Mouse (Mus musculus) activated CD4-positive, CD25-positive, alpha-beta regulatory T cell, adult 4 months (primary cell): Measurements from ENCODE around the gene Kirrel3. TPM values are rescaled to one million over a fixed set of nuclear protein-coding genes. Genes with fewer than 3 reads are reported as not detected.

ENCODE experiments used
- ATAC-seq: one replicate; pipeline ENCODE4 v1.8.0; 2017
- polyA plus RNA-seq, 2 experiments: library from polyadenylated mRNA; unstranded; fragments of 100-300 nt; shearing (Covaris generic); gene quantifications; one replicate each; pipeline ENCODE4 v1.2.1; 2017

Gene Kirrel3
- polyA plus RNA-seq, 2 experiments from 2014 or later: not detected

DNA sequence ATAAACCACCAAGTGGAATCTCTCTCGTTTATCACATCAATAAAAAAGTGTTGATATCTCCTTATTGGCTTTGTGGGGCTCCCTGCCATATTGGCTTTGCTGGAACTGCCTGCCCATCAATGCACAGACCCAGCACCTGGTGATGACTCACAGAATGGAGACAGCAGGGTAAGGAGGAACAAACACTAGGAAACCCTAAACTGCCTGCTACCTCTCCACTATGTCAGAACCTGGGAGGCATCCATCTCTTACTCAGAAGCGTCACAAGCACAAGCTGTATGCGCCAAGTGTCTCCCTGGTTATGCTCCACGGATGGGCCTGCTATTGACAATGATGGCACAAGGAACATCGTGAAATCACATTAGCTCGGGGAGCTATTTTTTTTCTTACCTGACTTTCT, 33.2 kb downstream of the Kirrel3 start:
- ATAC-seq: no peak

GRCm38 (mm10) chr9:34520234-34520950, 34.7 kb downstream of the Kirrel3 start:
- no peak for ATAC-seq

DNA sequence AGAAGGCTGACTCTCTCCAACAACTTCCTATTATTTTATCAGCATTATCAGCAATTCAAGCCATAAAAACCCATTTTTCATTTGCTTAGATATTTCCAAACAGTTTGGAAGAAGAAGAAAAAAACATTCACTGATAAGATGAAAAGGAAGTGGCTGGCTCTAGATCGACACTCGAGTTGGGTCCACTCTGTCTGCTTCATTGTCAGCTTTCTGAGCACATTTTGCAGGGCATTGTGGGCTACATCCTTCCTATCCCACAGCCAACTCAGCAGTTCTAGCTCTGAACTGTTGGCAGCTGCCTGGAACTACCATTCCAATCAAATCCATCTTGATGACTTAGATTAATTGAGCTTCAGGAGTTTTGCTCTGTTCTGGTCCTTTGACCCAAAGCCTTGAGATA, 40.0 kb downstream of the Kirrel3 start:
- no peak for ATAC-seq

DNA sequence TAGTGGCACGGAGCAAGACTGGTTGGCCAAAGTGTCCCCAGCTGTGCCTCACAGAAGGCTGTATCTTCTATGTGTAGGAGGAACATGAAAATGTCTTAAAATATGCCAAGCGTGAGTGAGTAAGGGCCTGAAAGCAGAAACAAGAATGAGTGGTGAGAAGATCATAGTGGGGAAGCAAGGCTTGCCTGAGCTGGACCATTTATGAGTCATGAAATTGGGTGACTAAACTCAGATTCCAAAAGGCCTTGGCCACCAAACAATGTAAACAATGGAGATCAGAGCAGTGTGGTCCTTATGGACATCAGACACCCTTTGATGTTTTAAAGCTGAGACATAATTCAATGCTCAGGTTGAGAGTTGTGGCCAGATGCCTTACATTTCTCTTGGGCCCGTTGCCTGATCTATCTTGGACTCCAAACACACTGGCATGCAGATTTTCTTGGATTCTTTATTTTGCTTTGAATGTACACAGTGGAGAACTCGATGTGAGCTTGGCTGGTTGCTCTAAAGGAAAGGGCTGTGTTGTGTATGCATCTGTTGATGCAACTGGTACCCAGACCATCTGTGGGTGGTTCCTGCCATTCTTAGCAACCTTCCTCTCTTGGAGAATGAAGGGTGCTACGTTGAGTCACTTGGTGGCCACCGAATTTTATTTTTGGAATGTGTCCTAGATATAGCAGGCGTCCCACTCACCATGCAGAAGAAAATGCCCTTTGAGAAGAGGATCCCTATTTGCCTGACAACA, 53.1 kb downstream of the Kirrel3 start:
- ATAC-seq: no peak

- no peak for ATAC-seq
Measured at GRCm38 (mm10) chr9:34541908-34542307, 56.2 kb downstream of the Kirrel3 start.

DNA sequence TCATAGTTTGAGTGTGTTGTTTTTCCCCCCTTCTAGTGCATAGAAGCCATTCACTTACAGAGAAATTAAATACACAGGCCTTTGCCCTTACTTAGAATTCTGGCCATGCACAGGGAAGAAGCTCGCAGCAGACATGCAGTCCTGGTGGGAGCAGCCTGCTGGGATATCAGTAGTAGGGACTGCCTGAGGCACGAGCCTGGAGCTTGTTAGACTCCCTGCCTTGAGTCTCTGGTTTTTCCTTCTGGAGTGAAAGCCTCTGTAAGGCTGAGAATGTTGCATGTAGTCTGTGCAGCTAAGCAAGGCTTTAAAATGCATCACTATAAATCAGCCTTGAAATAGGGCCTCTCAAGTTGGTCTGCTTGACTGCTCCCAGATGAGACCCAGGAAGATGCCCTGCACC, 70.0 kb downstream of the Kirrel3 start:
- ATAC-seq: no peak

DNA sequence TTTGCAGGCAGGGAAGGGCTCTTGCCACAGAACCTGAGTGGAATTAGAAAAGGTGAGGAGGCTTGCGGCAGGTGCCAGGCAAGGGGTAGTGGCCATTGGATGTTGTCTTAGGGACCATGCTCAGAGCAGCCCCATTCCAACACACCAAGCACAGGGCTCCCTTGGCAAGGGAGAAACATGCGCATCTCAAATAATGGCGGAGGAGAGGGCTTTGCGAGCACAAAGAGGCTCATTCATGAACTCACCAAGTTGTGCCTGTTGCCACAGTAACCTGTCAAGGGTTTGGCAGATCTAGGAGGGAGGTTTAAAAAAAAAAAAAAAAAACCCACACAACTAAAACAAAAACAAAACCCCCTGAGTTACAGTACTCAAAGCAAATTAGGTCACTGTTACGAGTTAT, 72.2 kb downstream of the Kirrel3 start:
- ATAC-seq: no peak

DNA sequence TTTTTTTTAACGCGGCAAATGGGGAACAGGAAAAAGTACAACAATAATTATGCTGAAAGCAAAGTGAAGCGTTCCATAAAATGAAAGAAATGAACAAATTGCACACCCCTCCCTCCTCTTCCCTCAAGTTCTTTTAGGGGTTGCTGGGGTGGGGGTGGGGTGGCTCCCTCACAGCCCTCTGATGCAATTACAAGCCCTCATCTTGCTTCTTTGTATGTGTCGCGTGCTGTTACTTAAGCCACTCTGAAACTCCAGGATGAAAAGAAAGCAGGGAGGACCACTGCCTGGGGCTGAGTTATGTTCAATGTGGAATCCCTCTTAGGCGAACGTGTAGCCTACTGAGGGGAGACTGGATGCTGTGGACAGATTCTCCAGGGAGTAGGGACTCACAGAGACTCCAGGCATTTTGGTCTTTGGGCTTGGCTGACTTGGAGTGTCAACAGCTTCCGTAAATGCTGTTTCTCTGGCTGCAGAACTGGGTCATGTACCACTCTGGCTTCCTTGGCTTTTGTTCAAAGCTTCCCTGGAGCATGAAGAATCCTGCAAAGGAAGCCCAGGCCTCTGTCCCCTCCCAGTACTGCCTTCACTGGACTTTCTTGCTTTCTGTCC, 72.7 kb downstream of the Kirrel3 start:
- ATAC-seq: no peak

DNA sequence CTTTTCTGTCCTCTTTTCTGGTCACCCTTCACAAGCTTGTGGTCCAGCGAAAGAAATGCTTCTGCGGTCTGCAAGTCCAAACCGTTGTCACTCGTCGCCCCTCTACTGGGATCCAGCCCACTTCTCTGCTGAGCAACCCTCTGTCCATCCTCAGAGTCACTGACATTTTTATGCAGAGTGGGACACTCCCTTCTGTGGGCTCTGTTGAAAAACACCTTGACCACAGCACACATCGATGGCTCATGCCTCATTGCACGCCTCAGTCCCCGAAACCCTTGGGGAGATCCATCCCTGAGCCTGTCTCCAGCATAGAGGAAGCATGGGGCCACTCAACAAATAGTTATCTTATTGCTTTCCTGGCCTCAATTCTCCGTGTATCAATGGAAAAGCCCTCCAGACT, 73.4 kb downstream of the Kirrel3 start:
- no peak for ATAC-seq

- no peak for ATAC-seq
Measured at GRCm38 (mm10) chr9:34561281-34561680, 75.6 kb downstream of the Kirrel3 start.

DNA sequence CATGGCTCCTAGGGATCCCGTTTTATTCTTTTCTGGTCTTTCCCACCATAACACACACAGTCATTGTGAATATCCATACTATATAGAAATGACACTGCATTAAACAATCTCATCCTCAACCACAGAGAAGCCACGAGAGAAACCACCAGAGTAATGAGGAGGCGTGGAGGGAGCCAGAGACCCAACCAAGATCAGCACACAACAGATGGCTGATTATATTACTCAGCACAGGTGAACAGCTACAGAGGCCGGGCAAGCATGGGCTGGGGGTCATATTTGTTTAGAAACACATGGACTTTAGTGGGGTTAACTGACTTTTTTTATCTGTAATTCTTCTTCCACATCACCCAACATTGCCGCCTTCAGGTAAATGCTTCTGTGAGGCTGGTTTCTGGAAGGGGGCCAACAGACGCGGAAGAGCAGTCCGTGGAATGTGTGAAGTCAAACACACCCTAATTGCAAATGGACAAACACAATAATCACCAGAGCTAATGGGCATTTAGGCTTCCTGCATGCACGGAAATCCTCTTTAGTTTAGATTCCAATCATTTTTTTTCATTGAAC, 76.8 kb downstream of the Kirrel3 start:
- no peak for ATAC-seq

- no peak for ATAC-seq
Measured at GRCm38 (mm10) chr9:34573906-34574305, 88.2 kb downstream of the Kirrel3 start.

GRCm38 (mm10) chr9:34574611-34575010, 88.9 kb downstream of the Kirrel3 start:
- no peak for ATAC-seq

- no peak for ATAC-seq
Measured at GRCm38 (mm10) chr9:34579174-34579573, 93.5 kb downstream of the Kirrel3 start.

DNA sequence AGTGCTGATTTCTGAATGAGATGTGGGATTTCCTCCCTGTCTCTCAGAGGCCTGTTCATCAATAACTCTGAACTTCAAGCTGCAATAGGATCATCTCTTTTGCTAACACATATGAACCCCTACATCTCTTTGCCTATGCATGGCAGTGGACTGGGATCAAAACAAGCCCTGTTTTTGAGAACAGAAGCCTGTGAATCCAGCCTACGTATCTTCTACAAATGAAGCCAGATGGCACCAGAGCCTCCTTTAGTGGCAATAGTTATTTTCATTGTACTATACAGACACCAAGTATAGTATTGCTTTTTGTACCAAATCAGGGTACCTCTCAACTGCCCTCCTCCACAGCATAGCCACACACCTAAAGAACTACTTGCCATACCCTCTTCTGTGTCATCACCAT, 94.4 kb downstream of the Kirrel3 start:
- ATAC-seq: no peak

GRCm38 (mm10) chr9:34582496-34582895, 96.8 kb downstream of the Kirrel3 start:
- ATAC-seq: no peak

GRCm38 (mm10) chr9:34585487-34585886, 99.8 kb downstream of the Kirrel3 start:
- no peak for ATAC-seq

GRCm38 (mm10) chr9:34586080-34586479, 100.4 kb downstream of the Kirrel3 start:
- ATAC-seq: no peak

GRCm38 (mm10) chr9:34589799-34590198, 104.1 kb downstream of the Kirrel3 start:
- no peak for ATAC-seq

GRCm38 (mm10) chr9:34592073-34592610, 106.4 kb downstream of the Kirrel3 start:
- ATAC-seq: no peak

GRCm38 (mm10) chr9:34593889-34594288, 108.2 kb downstream of the Kirrel3 start:
- no peak for ATAC-seq

DNA sequence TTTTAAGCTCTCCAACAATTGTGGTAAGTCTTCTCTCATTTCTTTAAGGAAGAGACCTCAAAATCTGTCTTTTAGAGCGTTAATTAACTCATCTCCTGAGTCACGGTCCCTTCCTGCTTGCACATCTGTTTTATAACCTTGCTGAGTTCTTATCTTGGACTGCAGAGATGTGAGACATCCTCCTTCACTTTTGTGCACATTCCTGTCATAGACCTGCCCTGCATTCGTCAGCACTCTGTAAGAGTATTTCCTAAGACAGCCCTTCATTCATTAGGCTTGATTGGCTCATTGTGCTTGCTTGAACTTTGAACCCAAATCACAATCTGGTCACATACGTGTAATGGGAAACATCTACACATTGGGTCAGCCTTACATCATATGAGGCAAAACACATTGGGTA, 114.6 kb downstream of the Kirrel3 start:
- no peak for ATAC-seq

- no peak for ATAC-seq
Measured at GRCm38 (mm10) chr9:34603750-34604149, 118.1 kb downstream of the Kirrel3 start.
